Mouse (Mus musculus) adrenal gland (tissue): ENCODE results near the gene Rgs4.

Source experiments
- intact Hi-C: fragments of 180-260 bp; cut with DNase I; formaldehyde crosslinking; loops from one replicate; pipeline ENCODE4 v1.15.1; 2025

The Rgs4 gene

GRCm38 (mm10) chr1:169693040-169693439, 54.4 kb downstream of the Rgs4 start:
- intact Hi-C loops, result no loop called here
